Mouse (Mus musculus): ENCODE data around the gene AC134908.4.

GRCm38 (mm10) chr17:25838904-25839303 lies 43.4 kb upstream of the AC134908.4 start:
- TF ChIP-seq CTCF (IDR thresholded peaks at IDR 0.05; ENCODE audit: borderline replicate concordance, insufficient read depth, low read depth, low read length), result no peak
- TF ChIP-seq POLR2A (IDR thresholded peaks at IDR 0.05; ENCODE audit: borderline replicate concordance, insufficient read depth, low read length), result no peak

Measured in cerebellum, adult 2 months (tissue).